Mouse (Mus musculus): Measurements from ENCODE around the gene Otud7b. TPM values are rescaled to one million over a fixed set of nuclear protein-coding genes. Genes with fewer than 3 reads are reported as not detected.

The Otud7b gene
- polyA plus RNA-seq, 1 experiment from 2014 or later = 12.1 TPM

DNA sequence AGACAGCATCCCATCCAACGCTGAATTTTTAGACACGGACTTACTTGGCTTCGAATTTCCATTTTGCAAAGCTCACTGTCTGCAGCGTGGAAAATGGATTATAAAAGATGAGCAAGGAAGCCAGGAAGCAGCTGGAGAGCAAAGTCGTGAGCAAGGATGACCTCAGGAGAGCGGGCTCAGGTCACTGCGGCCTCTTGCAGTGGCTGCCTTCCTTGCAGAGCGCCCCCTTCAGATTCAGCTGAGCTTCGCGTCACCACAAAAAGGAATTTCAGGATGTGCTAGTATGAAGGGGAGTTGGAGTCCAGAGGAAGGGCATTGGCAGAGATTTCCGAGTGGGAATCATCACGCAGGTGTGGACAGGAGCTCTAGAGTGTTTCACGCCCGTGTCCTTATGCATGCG lies 104.9 kb downstream of the Otud7b start:
- DNase-seq (ENCODE audit: low spot score) (no peak), ATAC-seq (replicated peaks; ENCODE audit: insufficient number of reproducible peaks, low FRiP score, low TSS enrichment, low read depth) (no peak)
- H3K9ac ChIP-seq (replicated peaks; ENCODE audit: low read length) = no peak overlapping the region
- WGBS = 22% methylated on average over 15 of the region's 15 CpGs
- H3K36me3 ChIP-seq (replicated peaks; ENCODE audit: control insufficient read depth, insufficient read depth, low read depth, low read length) = no peaks in the 10 kb centered on the region
- H3K27ac ChIP-seq (replicated peaks; ENCODE audit: low read depth, low read length) = no peak overlapping the region
- no peaks in the 10 kb centered on the region for H3K4me1 ChIP-seq (ENCODE audit: control insufficient read depth, insufficient read depth, low read length)
- no peaks in the 10 kb centered on the region for H3K9me3 ChIP-seq (replicated peaks; ENCODE audit: control insufficient read depth, low read length)
- H3K27me3 ChIP-seq (ENCODE audit: control insufficient read depth, insufficient read depth, low read length) = no peaks in the 10 kb centered on the region
- H3K4me3 ChIP-seq (ENCODE audit: low read depth, low read length) = no peak overlapping the region
- H3K4me2 ChIP-seq (ENCODE audit: low read depth, low read length) = no peak overlapping the region

Other genes with a start within 250 kb of the Otud7b start
- 69.4 and 70.6 TPM in 2 replicates for gene Prpf3, start 248.6 kb upstream of the Otud7b start, polyA plus RNA-seq (2014; fragmentation: Nextera tagmentation; extraction: Ambion mirVana)
- 331 and 337 TPM in 2 replicates for gene Mrps21, start 233.0 kb upstream of the Otud7b start, polyA plus RNA-seq (2014; fragmentation: Nextera tagmentation; extraction: Ambion mirVana)
- 6.3 and 7.7 TPM in 2 replicates for gene Ciart, start 222.3 kb upstream of the Otud7b start, polyA plus RNA-seq (2014; fragmentation: Nextera tagmentation; extraction: Ambion mirVana)
- 7.8 and 10.2 TPM in 2 replicates for gene BC028528, start 212.5 kb upstream of the Otud7b start, polyA plus RNA-seq (2014; fragmentation: Nextera tagmentation; extraction: Ambion mirVana)
- 31.8 and 33.3 TPM in 2 replicates for gene Aph1a, start 210.6 kb upstream of the Otud7b start, polyA plus RNA-seq (2014; fragmentation: Nextera tagmentation; extraction: Ambion mirVana)
- 67.8 and 80.0 TPM in 2 replicates for gene Car14, start 199.8 kb upstream of the Otud7b start, polyA plus RNA-seq (2014; fragmentation: Nextera tagmentation; extraction: Ambion mirVana)
- 120 and 128 TPM in 2 replicates for gene Anp32e, start 175.3 kb upstream of the Otud7b start, polyA plus RNA-seq (2014; fragmentation: Nextera tagmentation; extraction: Ambion mirVana)
- 63.1 and 64.8 TPM in 2 replicates for gene Plekho1, start 108.5 kb upstream of the Otud7b start, polyA plus RNA-seq (2014; fragmentation: Nextera tagmentation; extraction: Ambion mirVana)
- gene Vps45, start 46.1 kb upstream of the Otud7b start, polyA plus RNA-seq (2014; fragmentation: Nextera tagmentation; extraction: Ambion mirVana) = 20.7 and 21.3 TPM in 2 replicates
- 25.0 and 28.4 TPM in 2 replicates for gene Mtmr11, start 57.5 kb downstream of the Otud7b start, polyA plus RNA-seq (2014; fragmentation: Nextera tagmentation; extraction: Ambion mirVana)
- 212 and 232 TPM in 2 replicates for gene Sf3b4, start 67.8 kb downstream of the Otud7b start, polyA plus RNA-seq (2014; fragmentation: Nextera tagmentation; extraction: Ambion mirVana)
- 4.3 and 4.8 TPM in 2 replicates for gene Sv2a, start 76.6 kb downstream of the Otud7b start, polyA plus RNA-seq (2014; fragmentation: Nextera tagmentation; extraction: Ambion mirVana)
- 59.4 and 61.9 TPM in 2 replicates for gene Bola1, start 115.2 kb downstream of the Otud7b start, polyA plus RNA-seq (2014; fragmentation: Nextera tagmentation; extraction: Ambion mirVana)
- 1.5 TPM in 1 of 2 replicates, not detected in the other for gene Hist2h2ab, start 115.3 kb downstream of the Otud7b start, polyA plus RNA-seq (2014; fragmentation: Nextera tagmentation; extraction: Ambion mirVana)
- 12.5 and 15.5 TPM in 2 replicates for gene Hist2h2ac, start 116.4 kb downstream of the Otud7b start, polyA plus RNA-seq (2014; fragmentation: Nextera tagmentation; extraction: Ambion mirVana)
- 11.5 and 12.4 TPM in 2 replicates for gene Hist2h2be, start 116.6 kb downstream of the Otud7b start, polyA plus RNA-seq (2014; fragmentation: Nextera tagmentation; extraction: Ambion mirVana)
- gene Hist2h3c2, start 134.6 kb downstream of the Otud7b start, polyA plus RNA-seq (2014; fragmentation: Nextera tagmentation; extraction: Ambion mirVana) = 9.8 and 11.8 TPM in 2 replicates
- gene Hist2h2aa2, start 135.7 kb downstream of the Otud7b start, polyA plus RNA-seq (2014; fragmentation: Nextera tagmentation; extraction: Ambion mirVana) = 45.8 and 51.6 TPM in 2 replicates
- gene Hist2h2aa1, start 141.0 kb downstream of the Otud7b start, polyA plus RNA-seq (2014; fragmentation: Nextera tagmentation; extraction: Ambion mirVana) = 7.0 and 15.3 TPM in 2 replicates
- 0.50 and 1.8 TPM in 2 replicates for gene Hist2h3c1, start 142.2 kb downstream of the Otud7b start, polyA plus RNA-seq (2014; fragmentation: Nextera tagmentation; extraction: Ambion mirVana)
- 4.4 TPM in 2 replicates for gene Hist2h4, start 158.8 kb downstream of the Otud7b start, polyA plus RNA-seq (2014; fragmentation: Nextera tagmentation; extraction: Ambion mirVana)
- gene Hist2h3b, start 164.1 kb downstream of the Otud7b start, polyA plus RNA-seq (2014; fragmentation: Nextera tagmentation; extraction: Ambion mirVana) = 79.1 and 90.2 TPM in 2 replicates
- 18.6 and 25.6 TPM in 2 replicates for gene Hist2h2bb, start 165.2 kb downstream of the Otud7b start, polyA plus RNA-seq (2014; fragmentation: Nextera tagmentation; extraction: Ambion mirVana)
- 1.3 and 2.1 TPM in 2 replicates for gene Fcgr1, start 189.4 kb downstream of the Otud7b start, polyA plus RNA-seq (2014; fragmentation: Nextera tagmentation; extraction: Ambion mirVana)